Mouse (Mus musculus): ENCODE data around the gene Farp2.

DNA sequence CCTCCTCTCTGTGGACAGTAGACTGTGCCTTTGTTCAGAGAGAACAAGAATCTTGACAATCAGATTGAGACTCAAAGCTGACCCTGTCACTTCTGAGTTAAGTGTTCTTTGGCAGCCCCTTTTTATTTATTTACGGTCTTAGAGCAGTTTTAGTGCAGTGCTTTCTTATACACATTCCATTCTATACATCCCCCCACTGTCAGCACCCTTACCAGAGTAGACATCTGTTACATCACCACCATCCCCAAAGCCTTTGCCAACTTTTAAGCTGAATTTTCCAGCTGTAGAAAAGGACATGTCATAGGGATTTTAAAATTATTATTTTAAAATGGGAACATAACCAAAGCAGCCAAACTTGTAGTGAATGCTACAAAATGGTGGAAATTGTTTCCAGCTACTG lies 10.4 kb downstream of the Farp2 start:
- no peak for TF ChIP-seq CTCF (IDR thresholded peaks at IDR 0.05; ENCODE audit: control insufficient read depth, insufficient read depth, insufficient replicate concordance, low read depth, low read length)
- no peak for TF ChIP-seq POLR2A (IDR thresholded peaks at IDR 0.05; ENCODE audit: control insufficient read depth, low read depth, low read length)

Measured in testis, adult 2 months (tissue).